Mouse (Mus musculus) urinary bladder, postnatal 36 days (tissue): Measurements from ENCODE around the gene Nr4a1.

Experiments used
- DNase-seq, 2 experiments: peaks; one replicate each; pipeline ENCODE4 v3.0.0; 2022; ENCODE audit warnings: low spot score in 2 of 2, mixed read lengths in 1 of 2

Nr4a1 gene

DNA sequence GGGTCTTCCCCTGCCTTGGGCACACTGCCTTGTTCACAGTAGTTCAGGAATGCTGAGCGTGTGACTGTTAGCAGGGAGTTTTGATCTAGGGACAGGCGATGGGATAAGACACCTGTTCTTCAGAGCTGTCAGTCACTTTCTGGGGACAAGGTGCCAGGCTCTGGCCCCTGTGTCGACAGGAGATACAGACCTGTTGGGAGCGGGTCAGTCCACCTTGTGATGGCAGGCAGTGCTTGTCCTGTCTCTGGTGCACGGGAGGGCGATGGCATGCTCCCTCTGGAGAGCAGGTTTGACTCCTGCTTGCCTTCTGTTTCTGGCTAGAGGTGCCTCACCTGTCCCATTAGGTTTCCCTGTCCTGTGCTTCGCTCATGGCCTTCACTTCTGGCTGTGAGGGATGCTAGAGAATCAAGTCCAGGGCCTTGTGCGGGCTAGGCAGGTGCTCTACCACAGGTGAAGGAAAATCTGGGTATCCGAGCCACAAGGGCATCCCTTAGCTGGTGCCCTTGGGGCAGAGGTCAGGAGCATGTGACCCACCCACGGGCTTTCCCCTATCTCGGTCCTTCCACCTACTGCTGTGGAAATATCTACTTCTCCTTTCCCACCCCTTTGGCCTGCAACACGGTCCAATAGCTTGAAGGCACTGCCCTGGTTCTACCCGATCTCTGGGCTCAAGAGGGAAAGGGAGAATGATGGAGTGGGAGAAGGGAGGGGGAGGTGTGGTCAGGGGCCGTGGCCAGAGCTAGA is 2.6 kb downstream of the Nr4a1 start:
- no peak for DNase-seq

DNA sequence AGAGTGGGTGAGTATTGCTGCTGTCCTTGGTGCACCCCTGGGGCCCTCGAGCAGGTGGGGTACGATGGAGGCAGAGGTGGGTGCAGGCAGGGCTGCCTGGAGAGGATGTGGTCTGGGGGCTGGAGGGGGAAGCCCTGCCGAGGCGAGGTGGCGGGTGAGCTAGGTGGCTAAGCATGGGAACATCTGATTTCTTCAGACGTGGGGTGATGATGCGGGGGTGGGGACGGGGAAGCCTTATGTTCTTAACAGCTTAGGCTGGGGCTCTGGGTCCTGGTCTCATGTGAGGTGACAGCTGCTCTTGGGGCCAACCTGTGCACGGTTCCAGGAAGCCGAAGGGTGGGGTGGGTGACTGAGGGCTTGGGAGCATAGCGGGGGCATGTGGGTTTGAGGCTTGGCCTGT is 4.4 kb downstream of the Nr4a1 start:
- DNase-seq = no peak

DNA sequence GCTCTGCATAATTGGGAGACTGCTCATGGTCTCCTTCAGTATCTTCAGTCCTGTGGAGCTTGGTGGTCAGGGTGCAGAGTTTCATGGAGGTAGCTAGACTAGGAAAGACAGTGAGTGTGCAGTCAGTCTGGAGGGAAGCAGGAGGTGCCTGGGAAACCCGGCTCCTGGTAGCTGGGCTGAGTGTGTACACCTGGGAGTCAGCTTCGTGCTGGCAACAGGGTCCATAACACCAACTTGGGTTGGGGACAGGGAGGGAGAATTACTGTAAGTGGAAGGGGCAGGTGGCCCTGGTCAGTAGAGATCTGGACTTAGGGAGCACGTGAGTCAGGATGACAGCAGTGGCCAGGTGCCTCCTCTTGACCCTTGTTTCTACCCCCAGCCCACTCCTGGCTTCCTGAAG is 5.9 kb downstream of the Nr4a1 start:
- DNase-seq = no peak

DNA sequence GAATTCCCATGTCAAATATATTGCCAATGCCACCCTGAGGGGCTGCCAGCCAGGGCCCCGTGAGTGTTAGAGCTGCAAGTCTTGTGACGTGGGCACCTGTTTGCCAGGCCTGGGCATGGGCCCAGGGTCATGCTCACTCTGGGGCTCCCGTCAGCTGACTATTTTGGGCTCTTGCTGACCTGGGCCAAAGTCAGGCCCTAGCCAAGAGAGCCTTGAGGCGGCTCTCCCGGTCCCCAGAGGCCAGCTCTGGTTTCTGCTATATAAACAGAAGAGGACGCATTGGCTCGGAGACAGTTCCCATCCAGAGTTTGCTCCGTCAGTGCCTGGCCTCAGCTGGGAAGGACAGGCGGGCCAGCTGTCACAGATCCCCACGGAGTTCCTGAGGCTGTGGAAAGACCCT is 6.3 kb downstream of the Nr4a1 start:
- DNase-seq = peak in 1 of 2 experiments; percentile 73

DNA sequence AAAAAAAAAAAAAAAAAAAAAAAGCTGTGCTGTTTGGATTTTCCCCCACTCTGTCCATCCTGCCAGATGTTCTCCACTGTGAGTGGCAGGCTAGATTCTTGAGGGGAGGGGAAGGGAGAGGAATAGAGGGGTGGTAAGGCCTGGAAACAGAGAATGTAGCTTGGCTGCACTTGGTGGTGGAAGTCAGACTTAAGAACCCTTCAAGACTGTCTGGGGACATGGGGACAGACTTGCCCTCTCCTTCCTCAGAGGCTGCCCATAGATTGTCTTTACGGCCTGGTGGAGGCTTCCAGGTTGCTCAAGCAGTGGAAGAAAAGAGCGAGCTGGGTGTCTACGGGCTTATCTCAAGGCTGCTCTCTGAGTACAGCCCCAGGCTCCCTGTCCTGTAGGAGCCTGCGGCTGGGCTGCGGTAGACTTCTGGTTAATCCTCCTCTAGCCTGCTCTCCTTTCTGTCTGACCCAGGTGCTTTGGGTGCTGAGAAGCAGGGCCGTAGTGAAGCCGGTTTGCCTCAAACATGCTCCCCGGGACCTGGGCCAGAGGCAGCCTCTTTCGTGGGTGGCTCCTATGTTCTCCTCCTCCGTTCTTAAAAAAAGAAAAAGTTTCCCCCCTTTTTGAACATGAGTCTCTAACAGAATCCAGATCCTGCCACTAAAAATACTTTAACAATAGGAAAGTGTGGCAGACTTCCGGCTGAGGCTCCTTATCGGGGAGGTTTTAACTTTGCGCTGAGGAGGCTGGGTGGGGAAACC is 7.0 kb downstream of the Nr4a1 start:
- DNase-seq = no peak

DNA sequence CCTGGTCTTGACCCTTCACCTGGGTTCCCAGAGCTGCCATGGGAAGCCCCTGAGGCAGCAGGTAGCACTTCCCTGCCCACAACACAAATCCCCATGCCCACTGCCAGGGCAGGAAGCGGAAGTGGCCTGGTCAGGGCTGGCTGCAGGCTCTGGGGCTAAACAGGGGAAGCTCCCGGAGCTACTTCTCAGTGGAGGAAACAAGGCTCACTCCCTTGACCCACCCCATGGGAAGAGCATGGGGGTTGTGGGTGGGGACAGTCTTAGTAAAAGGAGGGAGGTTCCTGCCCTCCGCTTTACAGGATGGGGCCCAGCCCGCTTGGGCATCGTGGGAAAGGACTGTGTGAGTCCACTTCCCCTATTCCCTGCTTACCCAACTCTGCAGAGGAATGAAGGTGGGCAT is 8.4 kb downstream of the Nr4a1 start:
- no peak for DNase-seq

DNA sequence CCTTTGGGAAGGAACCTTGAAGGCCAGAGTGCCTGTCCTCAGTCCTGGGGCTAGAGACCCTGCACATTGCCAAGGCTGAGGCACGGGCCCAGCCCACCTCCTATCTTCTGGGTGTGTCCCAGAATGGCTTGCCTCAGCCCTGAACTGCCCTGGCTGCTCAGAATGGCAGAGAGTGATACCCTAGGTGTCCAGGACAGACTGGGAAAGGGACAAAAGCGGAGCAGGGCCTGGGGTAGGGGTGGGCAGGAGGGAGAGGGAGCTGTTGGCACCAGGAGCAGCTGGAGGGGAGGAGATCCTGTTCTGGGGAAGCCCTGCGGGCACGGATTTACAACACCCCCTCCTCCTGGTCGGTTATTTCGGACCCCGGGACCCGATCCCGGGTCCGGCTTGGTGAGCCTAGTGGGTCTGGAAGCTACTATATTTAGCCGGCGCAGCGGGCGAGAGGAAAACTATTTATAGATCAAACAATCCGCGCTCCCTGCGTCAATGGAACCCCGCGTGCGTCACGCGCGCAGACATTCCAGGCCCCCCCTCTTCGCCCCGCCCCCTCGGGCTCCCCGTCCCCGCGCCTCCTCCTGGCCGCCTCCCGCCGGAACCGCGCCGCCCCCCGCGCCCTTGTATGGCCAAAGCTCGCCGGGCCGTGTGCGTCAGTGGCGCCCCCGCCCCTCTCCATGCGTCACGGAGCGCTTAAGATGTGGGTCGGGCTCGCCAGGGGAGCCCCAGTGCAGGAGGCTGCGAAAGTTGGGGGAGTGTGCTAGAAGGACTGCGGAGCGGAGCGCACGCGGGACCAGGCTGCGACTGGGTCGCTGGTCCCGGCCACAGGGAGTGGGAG is 12.3 kb downstream of the Nr4a1 start:
- peak; percentile 87 to 92 for DNase-seq

DNA sequence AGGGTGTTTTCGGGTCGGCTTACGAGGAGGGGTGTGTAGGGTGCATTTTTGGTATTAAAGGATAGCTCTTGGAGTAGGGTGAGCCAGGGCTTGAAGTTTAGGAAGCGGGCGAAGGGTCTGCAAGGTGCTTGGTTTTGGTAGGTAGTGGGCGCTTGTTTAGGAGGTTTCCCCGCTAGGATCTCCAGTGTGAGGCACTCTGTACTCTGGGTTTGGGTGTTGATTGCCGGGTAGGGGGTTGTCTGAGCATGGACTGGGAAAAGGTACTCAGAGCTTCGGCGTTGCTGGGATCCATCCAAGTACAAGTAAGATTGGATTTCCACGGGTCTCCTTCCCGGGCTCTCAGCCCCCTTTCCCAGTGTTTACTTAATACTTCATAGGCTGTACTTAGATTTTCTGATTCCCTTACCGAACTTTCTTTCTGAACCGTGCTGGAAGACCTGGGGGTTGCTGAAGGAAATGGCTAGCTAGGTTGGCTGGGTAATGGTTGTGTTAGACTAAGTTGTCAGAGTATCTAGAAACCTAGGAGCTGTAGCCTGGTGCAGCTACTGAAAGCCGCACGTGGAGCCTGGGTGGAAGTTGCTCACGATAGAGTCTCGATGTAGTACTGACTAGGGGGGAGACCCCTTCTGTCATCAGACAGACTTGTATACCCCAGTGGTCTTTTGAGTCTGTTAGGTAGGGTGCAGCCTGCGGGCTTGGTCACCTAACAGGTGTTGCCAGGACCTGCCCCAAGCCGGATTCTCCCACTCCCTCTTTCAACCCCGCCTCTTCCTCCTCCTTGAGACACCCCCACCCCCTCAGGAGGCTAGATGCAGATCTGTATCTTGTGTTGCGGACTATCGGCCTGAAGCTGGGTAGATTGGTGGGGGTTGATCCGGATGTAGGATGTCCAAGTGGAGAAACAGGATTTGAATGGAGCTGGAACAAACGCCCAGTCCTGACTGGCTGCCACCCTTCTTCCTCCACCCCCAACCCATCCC is 13.3 kb downstream of the Nr4a1 start:
- DNase-seq = peak; percentile 41 to 49

DNA sequence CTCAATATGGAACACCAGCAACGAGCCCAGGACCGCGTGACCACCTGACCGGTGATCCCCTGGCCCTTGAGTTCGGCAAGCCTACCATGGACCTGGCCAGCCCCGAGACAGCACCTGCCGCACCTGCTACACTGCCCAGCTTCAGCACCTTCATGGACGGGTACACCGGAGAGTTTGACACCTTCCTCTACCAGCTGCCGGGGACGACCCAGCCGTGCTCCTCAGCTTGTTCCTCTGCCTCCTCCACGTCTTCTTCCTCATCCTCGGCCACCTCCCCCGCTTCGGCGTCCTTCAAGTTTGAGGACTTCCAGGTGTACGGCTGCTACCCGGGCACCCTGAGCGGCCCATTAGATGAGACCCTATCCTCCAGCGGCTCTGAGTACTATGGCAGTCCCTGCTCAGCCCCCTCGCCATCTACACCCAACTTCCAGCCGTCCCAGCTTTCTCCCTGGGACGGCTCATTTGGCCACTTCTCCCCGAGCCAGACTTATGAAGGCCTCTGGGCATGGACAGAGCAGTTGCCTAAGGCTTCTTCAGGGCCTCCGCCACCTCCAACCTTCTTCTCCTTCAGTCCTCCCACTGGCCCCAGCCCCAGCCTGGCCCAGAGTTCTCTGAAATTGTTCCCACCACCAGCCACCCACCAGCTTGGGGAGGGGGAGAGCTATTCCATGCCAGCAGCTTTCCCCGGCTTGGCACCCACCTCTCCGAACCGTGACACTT is 16.2 kb downstream of the Nr4a1 start:
- DNase-seq = no peak

DNA sequence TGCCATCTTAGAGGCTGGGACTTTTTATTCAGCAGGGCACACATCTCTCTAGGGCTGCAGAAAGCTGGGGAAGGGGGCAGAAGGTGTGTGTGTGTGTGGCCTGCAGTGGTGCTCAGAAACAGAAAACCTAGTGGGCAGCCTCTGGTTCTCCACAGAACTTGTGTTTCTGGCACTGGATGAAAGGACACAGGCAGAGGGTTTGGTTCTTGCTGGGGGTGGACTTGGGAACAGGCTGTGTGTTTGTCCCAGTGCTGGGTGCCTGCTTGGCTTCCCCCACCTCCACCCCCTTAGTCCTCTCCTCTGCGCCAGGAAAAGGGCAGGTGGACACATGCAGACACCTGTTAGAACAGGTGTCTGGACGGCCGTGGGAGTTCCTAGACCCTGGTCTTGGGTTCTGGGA is 17.0 kb downstream of the Nr4a1 start:
- no peak for DNase-seq

DNA sequence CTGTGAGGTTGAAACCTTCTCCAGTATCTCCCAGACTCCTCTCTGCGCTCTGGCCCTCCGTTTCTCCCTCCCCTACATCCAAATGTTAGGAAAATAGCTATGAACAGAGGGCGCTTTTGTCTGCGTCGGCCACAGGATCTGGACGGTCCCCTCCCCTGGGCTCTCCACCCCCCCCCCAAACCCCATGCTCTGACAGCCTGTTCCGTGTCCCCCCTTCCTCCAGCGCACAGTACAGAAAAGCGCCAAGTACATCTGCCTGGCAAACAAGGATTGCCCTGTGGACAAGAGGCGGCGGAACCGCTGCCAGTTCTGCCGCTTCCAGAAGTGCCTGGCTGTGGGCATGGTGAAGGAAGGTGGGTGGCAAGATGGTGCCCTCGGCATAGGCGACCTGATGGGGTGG is 17.4 kb downstream of the Nr4a1 start:
- no peak for DNase-seq

DNA sequence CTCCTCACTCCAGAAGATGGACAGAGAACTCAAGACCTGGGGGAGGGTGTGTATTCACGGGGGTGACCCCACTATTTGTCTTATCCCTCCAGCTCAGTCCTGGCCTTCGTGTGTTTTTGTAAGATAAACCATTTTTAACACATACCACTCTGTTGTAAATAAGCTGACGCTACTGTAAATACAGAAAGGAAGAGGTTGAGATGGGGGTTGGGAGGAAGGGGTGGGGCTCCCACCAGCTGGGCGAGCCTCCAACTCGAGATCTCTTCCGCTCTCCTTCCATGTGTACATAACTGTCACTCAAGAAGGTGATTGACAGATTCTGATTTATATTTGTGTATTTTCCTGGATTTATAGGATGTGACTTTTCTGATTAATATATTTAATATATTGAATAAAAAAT is 20.3 kb downstream of the Nr4a1 start:
- DNase-seq = no peak

DNA sequence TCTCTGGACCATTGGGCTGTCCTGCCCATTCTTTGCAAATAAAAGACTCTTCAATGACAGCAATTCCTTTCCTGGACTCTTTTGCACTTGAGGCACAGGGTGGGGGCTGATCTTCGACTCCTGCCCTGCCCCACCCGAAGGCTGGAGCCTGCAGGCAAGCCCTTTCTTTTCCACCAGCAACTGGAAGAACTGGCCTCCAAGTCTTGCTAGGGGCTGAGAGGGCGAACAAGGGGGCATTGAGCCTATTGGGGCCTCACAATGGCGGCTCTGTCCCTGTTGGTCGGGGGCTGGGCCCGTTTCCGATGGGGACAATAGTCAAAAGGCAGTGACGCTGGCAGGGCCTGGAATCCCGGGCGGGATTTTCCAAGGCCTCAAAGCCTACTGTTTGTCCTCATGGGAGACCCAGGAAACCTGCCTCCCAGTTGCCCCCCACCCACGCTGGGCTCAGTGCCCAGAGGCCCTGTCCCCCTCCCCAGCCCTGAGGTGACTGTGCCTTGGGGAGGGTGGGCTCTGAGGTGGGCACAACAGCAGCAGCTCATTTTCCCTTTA is 23.4 kb downstream of the Nr4a1 start:
- no peak for DNase-seq

DNA sequence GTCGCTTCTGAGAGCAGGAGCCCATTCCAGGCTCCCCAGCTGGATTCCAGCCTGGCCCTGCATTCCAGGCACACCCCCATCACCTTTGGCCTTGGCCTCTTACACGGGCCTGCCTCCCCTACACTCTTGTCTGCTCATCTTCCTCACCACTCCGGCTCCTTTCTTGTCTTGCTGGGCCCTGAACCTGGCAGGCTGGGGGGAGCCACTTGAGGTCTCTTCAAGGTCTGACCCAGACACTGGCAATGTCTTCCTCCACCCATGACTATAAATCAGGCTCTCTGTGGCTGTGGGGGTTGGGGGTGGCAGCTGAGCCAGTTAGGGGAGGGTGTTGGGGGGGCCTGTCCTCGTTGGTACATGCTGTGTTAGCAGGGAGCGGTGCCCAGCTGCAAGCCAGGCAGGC is 24.5 kb downstream of the Nr4a1 start:
- DNase-seq = no peak

DNA sequence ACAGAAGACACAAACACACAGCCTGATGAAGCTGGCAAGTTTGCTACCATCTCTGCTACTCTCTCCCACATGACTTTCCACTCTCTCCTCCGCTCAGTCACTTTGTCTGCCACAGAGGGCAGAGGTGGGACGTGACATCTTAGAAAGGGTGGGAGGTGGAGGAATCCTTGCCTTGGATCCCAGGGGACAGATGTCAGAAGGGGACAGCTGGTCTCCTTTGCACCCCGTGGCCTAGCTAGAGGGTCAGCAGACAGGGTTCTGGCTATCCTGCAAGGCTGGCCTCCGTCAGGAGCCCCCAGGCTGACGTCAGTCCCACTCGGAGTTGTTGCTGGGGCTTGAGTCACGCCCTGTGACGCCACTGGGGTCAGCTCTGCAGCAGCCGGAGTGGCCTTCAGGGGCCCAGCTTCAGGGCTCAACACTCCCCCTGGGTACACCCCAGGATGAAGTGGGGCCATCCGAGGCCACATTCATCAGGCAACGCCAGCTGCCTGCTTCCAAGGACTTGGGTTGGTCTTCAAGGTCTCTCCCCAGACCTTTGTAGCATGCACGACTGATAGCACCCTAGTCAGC is 25.4 kb downstream of the Nr4a1 start:
- no peak for DNase-seq

DNA sequence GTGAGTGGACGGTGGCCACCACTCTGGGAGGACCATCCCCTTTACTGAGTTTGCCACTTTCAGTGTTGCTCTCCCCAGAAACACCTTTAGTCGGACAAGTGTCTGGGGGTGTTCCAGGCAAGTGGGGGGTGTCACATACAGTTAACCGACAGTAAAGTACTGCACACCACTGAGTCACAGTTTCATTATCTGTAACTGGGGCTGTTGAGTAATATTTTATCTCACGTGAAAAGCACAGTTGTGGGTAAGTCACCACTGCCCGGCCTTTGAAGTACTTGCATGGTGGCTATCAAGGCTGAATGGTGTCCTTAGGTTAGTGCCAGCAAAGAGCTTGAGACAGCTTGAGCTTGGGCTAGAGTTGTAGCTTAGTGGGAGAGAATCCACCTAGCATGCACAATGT is 28.4 kb downstream of the Nr4a1 start:
- no peak for DNase-seq

DNA sequence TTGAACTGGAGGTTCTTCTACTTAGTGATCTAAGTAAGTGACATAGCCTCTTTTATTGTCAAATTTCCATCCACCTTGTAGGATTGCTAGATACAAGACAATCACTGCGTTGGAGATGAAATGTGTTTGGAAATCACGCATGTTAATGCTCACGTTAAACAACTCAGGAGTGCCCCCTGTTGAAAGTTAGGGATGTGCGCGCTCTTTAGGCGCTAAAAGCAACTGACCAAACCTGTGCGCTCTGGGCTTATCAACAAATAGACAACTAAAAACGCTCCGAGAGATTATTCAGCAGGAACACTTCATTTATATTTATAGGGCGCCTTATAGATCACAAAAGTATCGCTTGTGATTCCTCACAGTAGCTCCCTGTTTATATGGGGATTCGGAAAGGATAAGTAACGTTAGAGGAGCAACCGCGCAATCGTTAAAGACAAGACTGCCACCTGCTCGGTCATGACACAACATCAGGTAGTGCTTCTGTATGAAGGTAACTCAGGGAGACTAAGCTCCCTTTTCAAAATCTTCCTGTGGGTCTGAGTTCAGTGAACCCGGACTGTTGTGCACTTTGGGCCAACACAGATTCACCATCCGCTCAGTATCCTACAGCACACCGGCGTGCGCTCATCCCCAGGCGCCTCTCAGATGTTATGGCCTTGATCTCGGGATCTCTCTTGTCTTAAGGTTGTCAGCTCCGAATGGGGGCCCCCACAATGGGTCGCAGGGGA is 29.3 kb downstream of the Nr4a1 start:
- peak; percentile 42 to 59 for DNase-seq

DNA sequence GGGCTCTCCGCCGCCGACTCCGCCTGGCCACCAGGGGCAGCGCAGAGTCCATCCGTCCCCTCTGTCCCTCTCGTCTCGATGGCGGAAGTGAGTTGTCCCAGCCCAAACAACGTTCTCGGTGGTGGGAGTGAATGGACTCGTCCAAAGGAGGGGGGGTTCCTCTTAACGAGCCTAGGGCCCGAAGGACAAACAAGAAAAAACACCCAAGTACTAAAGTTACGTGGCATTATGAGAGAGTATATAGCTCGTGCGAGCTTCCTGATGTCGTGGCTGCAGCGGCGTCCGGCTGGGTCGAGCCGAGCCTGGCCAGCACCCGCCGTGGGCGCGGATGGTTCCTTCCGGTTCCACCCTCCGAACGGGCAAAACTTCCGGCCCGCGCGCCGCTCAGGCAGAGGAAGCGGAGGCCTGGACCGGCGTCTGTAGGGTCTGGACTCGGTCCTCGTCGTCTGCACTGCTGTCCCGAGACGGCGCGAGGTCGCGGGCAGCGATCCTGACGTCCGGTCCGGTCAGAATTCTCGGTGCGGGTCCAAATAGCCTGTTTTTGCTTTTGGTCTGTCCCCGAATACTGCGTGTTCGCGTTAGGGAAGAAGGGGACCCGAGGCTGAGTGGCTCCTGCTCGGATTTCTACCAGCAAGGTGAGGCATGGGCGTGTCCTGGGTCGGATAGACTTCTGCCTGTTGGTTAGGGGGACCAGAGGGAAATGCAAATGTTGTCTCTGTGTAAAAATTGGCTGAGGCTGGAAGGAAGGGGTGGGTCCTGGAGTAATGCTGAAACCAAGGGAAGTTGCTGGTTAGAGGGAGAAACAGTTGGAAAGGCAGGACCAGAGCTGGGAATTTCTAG is 30.1 kb downstream of the Nr4a1 start, which contains the start of gene Atg101:
Gene Atg101 (plus strand): TSS at position 362 of the 840 bp plus-strand sequence.
- peak; percentile 79 to 88 for DNase-seq
